ENCODE assay signal across 24 mouse cellular contexts in genomic region chr2:78283605-78284004, GRCm38 (mm10).
DNase-seq lines count a peak whose midpoint lies in the region; ATAC-seq and TF ChIP-seq lines count a peak whose summit lies in the region.
"Had no signal": no experiment of that assay in that cellular context is flagged by ENCODE, and none has a peak within 500 bp of the region (broad histone marks: within the 10 kb centered on the region; RNA-seq: fewer than 3 reads in every experiment).

No protein-coding gene starts in this region.

- peak; percentile 60 for ATAC-seq in heart, postnatal 0 days (ENCODE audit: insufficient read depth, low read depth)
- ATAC-seq in lung, embryonic 15.5 days (ENCODE audit: borderline replicate concordance, extremely low read depth, low FRiP score, low TSS enrichment), result peak; percentile 56; the same call in 1 of the 2 replicates
- no peak for ATAC-seq in lung, postnatal 0 days
- ATAC-seq: forebrain, embryonic 14.5 days; forebrain, embryonic 16.5 days had no signal

- no peak overlapping the region for H3K4me3 ChIP-seq in heart, postnatal 0 days (ENCODE audit: low read depth, low read length)
- H3K4me3 ChIP-seq in lung, embryonic 15.5 days, result no peak overlapping the region
- H3K4me3 ChIP-seq in lung, postnatal 0 days (ENCODE audit: low read depth, low read length), result no peak overlapping the region
- H3K4me3 ChIP-seq in olfactory bulb, adult 2 months (ENCODE audit: insufficient read depth, low read depth, low read length), result no peak overlapping the region
- H3K4me3 ChIP-seq: embryonic facial prominence, embryonic 13.5 days; embryonic facial prominence, embryonic 15.5 days; erythroblast, embryonic 14.5 days; forebrain, embryonic 10.5 days; forebrain, embryonic 12.5 days had no signal

- DNase-seq in heart, postnatal 0 days (ENCODE audit: low spot score), result peak; percentile 27
- DNase-seq in heart, postnatal 25 days (ENCODE audit: low spot score), result no peak
- DNase-seq in lung, postnatal 36 days, result no peak
- peak; percentile 20 for DNase-seq in lung, postnatal 0 days (ENCODE audit: low spot score)
- DNase-seq in lung, postnatal 25 days (ENCODE audit: low spot score), result no peak
- DNase-seq in urinary bladder, postnatal 14 days (ENCODE audit: low spot score), result no peak
- DNase-seq: adrenal gland, adult 2 months; adrenal gland, postnatal 10 days; adrenal gland, postnatal 25 days; cerebellum, adult 18-20 months; cerebellum, adult 8-10 months; cerebellum, adult 9-11 months; cerebellum, postnatal 14 days; cerebellum, postnatal 36 days; embryo, embryonic 11 days had no signal

- no peak overlapping the region for H3K4me2 ChIP-seq in heart, postnatal 0 days (ENCODE audit: low read depth, low read length)
- H3K4me2 ChIP-seq in lung, embryonic 15.5 days, result no peak overlapping the region
- H3K4me2 ChIP-seq in lung, postnatal 0 days (replicated peaks; ENCODE audit: low read depth, low read length), result no peak overlapping the region
- H3K4me2 ChIP-seq: embryonic facial prominence, embryonic 13.5 days; embryonic facial prominence, embryonic 15.5 days; forebrain, embryonic 12.5 days had no signal

- no peak for TF ChIP-seq EP300 in heart, postnatal 0 days (IDR thresholded peaks at IDR 0.05; ENCODE audit: low read depth)
- no peak for TF ChIP-seq EP300 in lung, postnatal 0 days (IDR thresholded peaks at IDR 0.05)

- H3K4me1 ChIP-seq in heart, postnatal 0 days (ENCODE audit: control insufficient read depth, insufficient read depth), result 0 out of 2 replicates have a peak, but pooled peaks cover 6% of the 10 kb centered on the region
- peaks cover 15% of the 10 kb centered on the region; the same call in 1 of the 2 replicates for H3K4me1 ChIP-seq in lung, embryonic 15.5 days
- H3K4me1 ChIP-seq in lung, postnatal 0 days (ENCODE audit: insufficient read depth, low read depth, low read length), result no peaks in the 10 kb centered on the region
- H3K4me1 ChIP-seq in olfactory bulb, adult 2 months (ENCODE audit: control insufficient read depth, insufficient read depth, low read length), result peaks cover 6% of the 10 kb centered on the region

- WGBS in heart, postnatal 0 days, result 25% methylated on average over 4 of the region's 4 CpGs
- 36% methylated on average over 4 of the region's 4 CpGs for WGBS in lung, embryonic 15.5 days
- whole genome bisulfite sequencing in lung, postnatal 0 days, result 41% methylated on average over 4 of the region's 4 CpGs
- 40% methylated on average over 4 of the region's 4 CpGs for WGBS in olfactory bulb, adult 2 months

- H3K27me3 ChIP-seq in heart, postnatal 0 days (ENCODE audit: control insufficient read depth, insufficient read depth, low read length), result no peaks in the 10 kb centered on the region
- H3K27me3 ChIP-seq in lung, embryonic 15.5 days, result no peaks in the 10 kb centered on the region
- no peaks in the 10 kb centered on the region for H3K27me3 ChIP-seq in lung, postnatal 0 days (replicated peaks; ENCODE audit: insufficient read depth, low read length)
- H3K27me3 ChIP-seq: embryonic facial prominence, embryonic 15.5 days; forebrain, embryonic 12.5 days had no signal

- H3K9ac ChIP-seq in heart, postnatal 0 days (replicated peaks; ENCODE audit: low read depth, low read length), result no peak overlapping the region
- no peak overlapping the region for H3K9ac ChIP-seq in lung, embryonic 15.5 days
- H3K9ac ChIP-seq in lung, postnatal 0 days (replicated peaks; ENCODE audit: low read depth), result no peak overlapping the region
- H3K9ac ChIP-seq: embryonic facial prominence, embryonic 13.5 days; embryonic facial prominence, embryonic 15.5 days; forebrain, embryonic 12.5 days had no signal

- H3K27ac ChIP-seq in heart, postnatal 0 days (ENCODE audit: low read depth), result 0 out of 2 replicates have a peak overlapping the region, but pooled peaks have one; percentile 15
- H3K27ac ChIP-seq in lung, embryonic 15.5 days, result no peak overlapping the region
- H3K27ac ChIP-seq in lung, postnatal 0 days (ENCODE audit: low read length), result no peak overlapping the region
- peak overlapping the region; percentile 37; the same call in 1 of the 2 replicates for H3K27ac ChIP-seq in olfactory bulb, adult 2 months (ENCODE audit: insufficient read depth, low read depth, low read length)
- H3K27ac ChIP-seq: embryonic facial prominence, embryonic 13.5 days; embryonic facial prominence, embryonic 15.5 days; forebrain, embryonic 12.5 days had no signal

- H3K9me3 ChIP-seq in heart, postnatal 0 days (replicated peaks; ENCODE audit: control insufficient read depth, low read length), result no peaks in the 10 kb centered on the region
- H3K9me3 ChIP-seq in lung, embryonic 15.5 days, result no peaks in the 10 kb centered on the region
- no peaks in the 10 kb centered on the region for H3K9me3 ChIP-seq in lung, postnatal 0 days (ENCODE audit: low read length)
- H3K9me3 ChIP-seq: embryonic facial prominence, embryonic 13.5 days; embryonic facial prominence, embryonic 15.5 days; forebrain, embryonic 10.5 days; forebrain, embryonic 12.5 days had no signal

- TF ChIP-seq POLR2A in olfactory bulb, adult 2 months (IDR thresholded peaks at IDR 0.05; ENCODE audit: insufficient read depth, low read depth, low read length), result no peak

- H3K36me3 ChIP-seq in heart, postnatal 0 days (replicated peaks; ENCODE audit: control insufficient read depth, insufficient read depth, low read length), result no peaks in the 10 kb centered on the region
- H3K36me3 ChIP-seq in lung, embryonic 15.5 days, result no peaks in the 10 kb centered on the region
- no peaks in the 10 kb centered on the region for H3K36me3 ChIP-seq in lung, postnatal 0 days (ENCODE audit: insufficient read depth, low read length)
- H3K36me3 ChIP-seq: embryonic facial prominence, embryonic 13.5 days; embryonic facial prominence, embryonic 15.5 days; forebrain, embryonic 10.5 days; forebrain, embryonic 12.5 days had no signal

- intact Hi-C loops in heart, postnatal 25 days (cut with DNase I), result no loop called here

- no peak for TF ChIP-seq CTCF in heart, postnatal 0 days (IDR thresholded peaks at IDR 0.05; ENCODE audit: low read depth)
- TF ChIP-seq CTCF in lung, postnatal 0 days (IDR thresholded peaks at IDR 0.05), result no peak
- no peak for TF ChIP-seq CTCF in olfactory bulb, adult 2 months (IDR thresholded peaks at IDR 0.05; ENCODE audit: insufficient read depth, low read depth, low read length)

Comparison
In these comparisons a context has a peak if more than half of its experiments do, and no peak if none do; other contexts are left out.
1. DNase-seq: peak in heart, postnatal 0 days (single experiment) and lung, postnatal 0 days (single experiment); none in heart, postnatal 25 days (single experiment), lung, postnatal 36 days (single experiment), lung, postnatal 25 days (single experiment) and urinary bladder, postnatal 14 days (single experiment).
2. H3K27ac ChIP-seq: peak in heart, postnatal 0 days (single experiment) and olfactory bulb, adult 2 months (single experiment); none in lung, embryonic 15.5 days (single experiment) and lung, postnatal 0 days (single experiment).